Comparison of ENCODE assay signal across 12 mouse cellular contexts in the genomic region with DNA sequence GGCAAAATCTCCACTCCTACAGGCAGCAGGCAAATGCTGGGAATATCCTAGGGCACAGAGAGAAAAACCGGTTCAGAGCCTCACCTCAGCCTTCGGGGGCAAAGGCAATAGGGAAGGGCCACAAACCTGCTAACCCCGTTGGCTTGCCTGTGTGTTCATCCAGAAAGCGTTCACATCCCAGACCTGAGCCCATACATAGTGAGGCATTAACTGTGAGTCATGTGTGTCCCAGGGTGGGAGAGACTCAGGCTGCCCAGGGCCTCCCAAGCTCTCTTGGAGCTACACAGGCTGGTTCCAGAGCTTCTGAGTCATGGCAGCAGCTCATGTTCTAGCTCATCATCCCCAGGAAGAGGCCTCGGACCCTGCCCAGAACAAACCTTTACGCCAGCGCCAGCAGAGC. TPM values are rescaled to one million over a fixed set of nuclear protein-coding genes. Genes with fewer than 3 reads are reported as not detected.
DNase-seq lines count a peak whose midpoint lies in the region; ATAC-seq and TF ChIP-seq lines count a peak whose summit lies in the region.
"Had no signal": no experiment of that assay in that cellular context is flagged by ENCODE, and none has a peak within 500 bp of the region (broad histone marks: within the 10 kb centered on the region; RNA-seq: fewer than 3 reads in every experiment).

No protein-coding gene starts in this region.

- H3K36me3 ChIP-seq in hindbrain, embryonic 13.5 days = no peaks in the 10 kb centered on the region
- no peaks in the 10 kb centered on the region for H3K36me3 ChIP-seq in hindbrain, embryonic 14.5 days (replicated peaks; ENCODE audit: control insufficient read depth, insufficient read depth)
- no peaks in the 10 kb centered on the region for H3K36me3 ChIP-seq in hindbrain, postnatal 0 days (ENCODE audit: insufficient read depth, low read length)
- H3K36me3 ChIP-seq: midbrain, embryonic 15.5 days had no signal

- no peak overlapping the region for H3K9ac ChIP-seq in hindbrain, embryonic 13.5 days
- H3K9ac ChIP-seq in hindbrain, embryonic 14.5 days = no peak overlapping the region
- H3K9ac ChIP-seq in hindbrain, postnatal 0 days (replicated peaks; ENCODE audit: low read length) = no peak overlapping the region; the same call in 1 of the 2 replicates
- H3K9ac ChIP-seq: midbrain, embryonic 15.5 days had no signal

- no peak for TF ChIP-seq CTCF in hindbrain, postnatal 0 days (IDR thresholded peaks at IDR 0.05; ENCODE audit: low read depth)

- H3K4me2 ChIP-seq in hindbrain, embryonic 13.5 days = no peak overlapping the region
- no peak overlapping the region for H3K4me2 ChIP-seq in hindbrain, embryonic 14.5 days (replicated peaks)
- no peak overlapping the region for H3K4me2 ChIP-seq in hindbrain, postnatal 0 days (ENCODE audit: low read depth, low read length)
- H3K4me2 ChIP-seq: midbrain, embryonic 15.5 days had no signal

- H3K9me3 ChIP-seq in hindbrain, embryonic 13.5 days = no peaks in the 10 kb centered on the region
- no peaks in the 10 kb centered on the region for H3K9me3 ChIP-seq in hindbrain, embryonic 14.5 days (ENCODE audit: control insufficient read depth, low read length)
- no peaks in the 10 kb centered on the region for H3K9me3 ChIP-seq in hindbrain, postnatal 0 days (ENCODE audit: low read length)
- H3K9me3 ChIP-seq: midbrain, embryonic 15.5 days had no signal

- H3K27me3 ChIP-seq in hindbrain, embryonic 13.5 days = no peaks in the 10 kb centered on the region
- H3K27me3 ChIP-seq in hindbrain, embryonic 14.5 days (ENCODE audit: control insufficient read depth, insufficient read depth, low read length) = no peaks in the 10 kb centered on the region
- no peaks in the 10 kb centered on the region for H3K27me3 ChIP-seq in hindbrain, postnatal 0 days (ENCODE audit: insufficient read depth, low read length)
- H3K27me3 ChIP-seq: midbrain, embryonic 15.5 days had no signal

- ATAC-seq in hindbrain, embryonic 13.5 days (ENCODE audit: low FRiP score) = no peak
- no peak for ATAC-seq in hindbrain, embryonic 14.5 days (ENCODE audit: low FRiP score)
- ATAC-seq in hindbrain, postnatal 0 days = no peak
- ATAC-seq: forebrain, embryonic 14.5 days; midbrain, embryonic 15.5 days had no signal

- peak overlapping the region; percentile 10; the same call in 1 of the 2 replicates for H3K27ac ChIP-seq in hindbrain, embryonic 13.5 days
- H3K27ac ChIP-seq in hindbrain, embryonic 14.5 days = no peak overlapping the region
- peak overlapping the region; percentile 36; the same call in 1 of the 2 replicates for H3K27ac ChIP-seq in hindbrain, postnatal 0 days
- H3K27ac ChIP-seq: midbrain, embryonic 15.5 days had no signal

- DNase-seq in hindbrain, embryonic 14.5 days (ENCODE audit: low spot score) = no peak
- DNase-seq in urinary bladder, adult 18-20 months (ENCODE audit: low spot score in 2 of 2) = peak; percentile 21 to 31
- no peak for DNase-seq in urinary bladder, postnatal 10 days (ENCODE audit: low spot score)
- DNase-seq in hindbrain, postnatal 0 days (ENCODE audit: low spot score) = no peak
- DNase-seq in ovary, postnatal 10 days (ENCODE audit: low spot score) = no peak
- no peak for DNase-seq in adrenal gland, postnatal 25 days
- DNase-seq: kidney, adult 2 months; lung, postnatal 10 days; thymus, postnatal 4 days had no signal

- no peak overlapping the region for H3K4me3 ChIP-seq in hindbrain, embryonic 13.5 days
- H3K4me3 ChIP-seq in hindbrain, embryonic 14.5 days (replicated peaks; ENCODE audit: low read length) = no peak overlapping the region
- no peak overlapping the region for H3K4me3 ChIP-seq in hindbrain, postnatal 0 days (ENCODE audit: low read length)
- H3K4me3 ChIP-seq: midbrain, embryonic 15.5 days had no signal

- peaks cover 40% of the 10 kb centered on the region for H3K4me1 ChIP-seq in hindbrain, embryonic 13.5 days (replicated peaks)
- peaks cover 29% of the 10 kb centered on the region for H3K4me1 ChIP-seq in hindbrain, embryonic 14.5 days (replicated peaks; ENCODE audit: control insufficient read depth, insufficient read depth, low read length)
- H3K4me1 ChIP-seq in hindbrain, postnatal 0 days (ENCODE audit: insufficient read depth, low read length) = peaks cover 16% of the 10 kb centered on the region

- 85% methylated on average over 7 of the region's 7 CpGs for WGBS in hindbrain, embryonic 13.5 days
- 86% methylated on average over 7 of the region's 7 CpGs for WGBS in hindbrain, embryonic 14.5 days
- WGBS in hindbrain, postnatal 0 days = 84% methylated on average over 7 of the region's 7 CpGs

RNA-seq across cellular contexts. Expression of a gene that starts 49.6 kb away (rescaled TPM):
- 19.1 and 19.6 TPM in 2 replicates for polyA plus RNA-seq in hindbrain, embryonic 13.5 days (2015; fragmentation: Nextera tagmentation; extraction: Ambion mirVana)
- 26.0 and 27.8 TPM in 2 replicates for polyA plus RNA-seq in hindbrain, embryonic 14.5 days (2014; fragmentation: Nextera tagmentation; extraction: Ambion mirVana)
- total RNA-seq in hindbrain, postnatal 0 days (2014; rRNA removed) = 44.7 and 46.4 TPM in 2 replicates
- 11.9 and 12.1 TPM in 2 replicates for polyA plus RNA-seq in hindbrain, postnatal 0 days (2015; fragmentation: Nextera tagmentation; extraction: Ambion mirVana)
- 17.9 and 19.9 TPM in 2 replicates for total RNA-seq in adrenal gland, postnatal 25 days (2021)

Comparison
In these comparisons a context has a peak if more than half of its experiments do, and no peak if none do; other contexts are left out.
1. DNase-seq: peak in urinary bladder, adult 18-20 months (2 of 2); none in hindbrain, embryonic 14.5 days (single experiment), urinary bladder, postnatal 10 days (single experiment), hindbrain, postnatal 0 days (single experiment), ovary, postnatal 10 days (single experiment) and adrenal gland, postnatal 25 days (single experiment).